Mouse (Mus musculus): ENCODE results near the gene Fbxo42. TPM values are rescaled to one million over a fixed set of nuclear protein-coding genes. Genes with fewer than 3 reads are reported as not detected.
"Not testable (repeated sequence)": the region's sequence is repeated elsewhere in the genome, so short reads cannot be mapped to it uniquely, and the experiment has no call there.

The Fbxo42 gene
- polyA plus RNA-seq, 1 experiment from 2014 or later, result 25.5 TPM

GRCm38 (mm10) chr4:141139116-141139970 lies 8.4 kb upstream of the Fbxo42 start, which contains the start of gene Szrd1:
Gene Szrd1, minus strand, starts transcription at chr4:141139775.
- Histone ChIP-seq H3K4me1 (ENCODE audit: control insufficient read depth, insufficient read depth, low read length) (peaks cover 35% of the 10 kb centered on the region), H3K9ac (ENCODE audit: low read depth, low read length) (peak within 1 kb of the TSS; percentile 91), H3K27ac (ENCODE audit: low read length) (peak within 1 kb of the TSS; percentile 95), H3K9me3 (replicated peaks; ENCODE audit: control insufficient read depth, low read length, poor library complexity, severe bottlenecking) (no peaks in the 10 kb centered on the region), H3K4me3 (ENCODE audit: low read depth, low read length) (peak within 1 kb of the TSS; percentile 95), H3K36me3 (ENCODE audit: control insufficient read depth, insufficient read depth, low read length) (no peaks in the 10 kb centered on the region), H3K4me2 (ENCODE audit: low read length) (peak within 1 kb of the TSS; percentile 91), H3K27me3 (ENCODE audit: control insufficient read depth, insufficient read depth, low read depth, low read length) (no peaks in the 10 kb centered on the region)
- peak; percentile 95 for ATAC-seq
- under 1% methylated on average over 63 of the region's 63 CpGs for WGBS

- not testable (repeated sequence) for H3K27me3 ChIP-seq (ENCODE audit: control insufficient read depth, insufficient read depth, low read depth, low read length); H3K4me3 ChIP-seq (ENCODE audit: low read depth, low read length); ATAC-seq; H3K9ac ChIP-seq (ENCODE audit: low read depth, low read length); H3K36me3 ChIP-seq (ENCODE audit: control insufficient read depth, insufficient read depth, low read length); H3K4me2 ChIP-seq (ENCODE audit: low read length); H3K27ac ChIP-seq (ENCODE audit: low read length); H3K9me3 ChIP-seq (replicated peaks; ENCODE audit: control insufficient read depth, low read length, poor library complexity, severe bottlenecking)
- peaks cover 25% of the 10 kb centered on the region for H3K4me1 ChIP-seq (ENCODE audit: control insufficient read depth, insufficient read depth, low read length)
- WGBS, result 92% methylated on average over 9 of the region's 9 CpGs
These were observed 7.4 kb upstream of the Fbxo42 start for GRCm38 (mm10) chr4:141140354-141140753.

DNA sequence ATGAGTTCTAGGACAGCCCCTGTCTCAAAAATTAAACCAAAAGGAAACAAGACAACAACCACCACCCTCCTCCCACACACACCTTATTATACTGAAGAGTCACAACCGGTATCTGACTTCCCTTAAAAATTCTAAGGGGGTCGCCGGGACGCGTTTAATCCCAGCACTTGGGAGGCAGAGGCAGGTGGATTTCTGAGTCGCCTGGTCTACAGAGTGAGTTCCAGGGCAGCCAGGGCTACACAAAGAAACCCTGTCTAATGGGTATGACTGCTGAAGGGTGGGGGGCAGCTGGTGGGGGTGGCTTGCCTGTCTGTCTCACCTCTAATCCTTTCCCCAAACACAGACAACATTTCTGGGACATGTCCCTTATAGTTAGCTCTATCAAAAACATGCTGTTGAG lies 6.7 kb upstream of the Fbxo42 start:
- no peaks in the 10 kb centered on the region for H3K36me3 ChIP-seq (ENCODE audit: control insufficient read depth, insufficient read depth, low read length)
- 88% methylated on average over 6 of the region's 6 CpGs for WGBS
- H3K4me3 ChIP-seq (ENCODE audit: low read depth, low read length), result no peak overlapping the region

GRCm38 (mm10) chr4:141142285-141142811 lies 5.4 kb upstream of the Fbxo42 start:
- H3K4me2 ChIP-seq (ENCODE audit: low read length), result no peak overlapping the region
- WGBS, result 29% methylated on average over 9 of the region's 9 CpGs

More for the DNA sequence above, 6.7 kb upstream of the Fbxo42 start:
- Histone ChIP-seq H3K9me3 (replicated peaks; ENCODE audit: control insufficient read depth, low read length, poor library complexity, severe bottlenecking) (no peaks in the 10 kb centered on the region), H3K27ac (ENCODE audit: low read length) (no peak overlapping the region), H3K9ac (ENCODE audit: low read depth, low read length) (no peak overlapping the region), H3K4me1 (ENCODE audit: control insufficient read depth, insufficient read depth, low read length) (peaks cover 24% of the 10 kb centered on the region), H3K27me3 (ENCODE audit: control insufficient read depth, insufficient read depth, low read depth, low read length) (no peaks in the 10 kb centered on the region), H3K4me2 (ENCODE audit: low read length) (no peak overlapping the region)
- no peak for ATAC-seq

GRCm38 (mm10) chr4:141145124-141145523 lies 2.6 kb upstream of the Fbxo42 start:
- not testable (repeated sequence) for H3K4me3 ChIP-seq (ENCODE audit: low read depth, low read length); H3K9me3 ChIP-seq (replicated peaks; ENCODE audit: control insufficient read depth, low read length, poor library complexity, severe bottlenecking); H3K27me3 ChIP-seq (ENCODE audit: control insufficient read depth, insufficient read depth, low read depth, low read length); H3K27ac ChIP-seq (ENCODE audit: low read length); H3K36me3 ChIP-seq (ENCODE audit: control insufficient read depth, insufficient read depth, low read length); ATAC-seq; H3K4me2 ChIP-seq (ENCODE audit: low read length); H3K9ac ChIP-seq (ENCODE audit: low read depth, low read length)
- WGBS, result 97% methylated on average over 7 of the region's 16 CpGs
- H3K4me1 ChIP-seq (ENCODE audit: control insufficient read depth, insufficient read depth, low read length), result peaks cover 15% of the 10 kb centered on the region

More at GRCm38 (mm10) chr4:141142285-141142811, 5.4 kb upstream of the Fbxo42 start:
- no peak for ATAC-seq
- Histone ChIP-seq H3K9ac (ENCODE audit: low read depth, low read length) (no peak overlapping the region), H3K4me1 (ENCODE audit: control insufficient read depth, insufficient read depth, low read length) (peaks cover 17% of the 10 kb centered on the region), H3K27ac (ENCODE audit: low read length) (no peak overlapping the region), H3K9me3 (replicated peaks; ENCODE audit: control insufficient read depth, low read length, poor library complexity, severe bottlenecking) (no peaks in the 10 kb centered on the region), H3K4me3 (ENCODE audit: low read depth, low read length) (no peak overlapping the region), H3K27me3 (ENCODE audit: control insufficient read depth, insufficient read depth, low read depth, low read length) (no peaks in the 10 kb centered on the region), H3K36me3 (ENCODE audit: control insufficient read depth, insufficient read depth, low read length) (no peaks in the 10 kb centered on the region)

DNA sequence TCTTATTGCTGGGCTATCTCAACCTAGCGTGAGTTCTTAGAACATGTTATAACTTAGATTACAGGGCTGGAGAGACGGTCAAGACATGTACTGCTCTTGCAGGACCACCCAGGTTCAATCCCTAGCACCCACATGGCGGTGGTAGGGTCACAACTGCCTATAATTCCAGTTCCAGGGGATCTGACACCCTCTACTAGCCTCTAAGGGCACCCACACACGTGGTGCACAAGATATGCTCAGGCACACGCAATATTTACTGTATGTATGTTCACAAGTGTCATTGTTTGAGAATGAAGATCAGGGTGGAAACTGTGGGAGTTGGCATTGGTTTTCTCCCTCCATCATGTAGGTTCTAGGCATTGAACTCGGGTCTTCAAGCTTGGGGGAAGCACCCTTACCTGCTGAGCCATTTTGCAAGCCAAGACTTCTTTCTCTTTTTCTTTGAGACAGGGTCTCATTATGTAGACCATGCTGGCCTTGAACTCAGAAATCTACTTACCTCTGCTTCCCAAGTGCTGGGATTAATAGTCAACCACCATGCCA lies 1.2 kb upstream of the Fbxo42 start:
- Histone ChIP-seq H3K9me3 (replicated peaks; ENCODE audit: control insufficient read depth, low read length, poor library complexity, severe bottlenecking) (no peaks in the 10 kb centered on the region), H3K27ac (ENCODE audit: low read length) (no peak overlapping the region), H3K9ac (ENCODE audit: low read depth, low read length) (no peak overlapping the region), H3K4me1 (ENCODE audit: control insufficient read depth, insufficient read depth, low read length) (peaks cover 22% of the 10 kb centered on the region), H3K27me3 (ENCODE audit: control insufficient read depth, insufficient read depth, low read depth, low read length) (no peaks in the 10 kb centered on the region), H3K4me2 (ENCODE audit: low read length) (no peak overlapping the region), H3K36me3 (ENCODE audit: control insufficient read depth, insufficient read depth, low read length) (no peaks in the 10 kb centered on the region), H3K4me3 (ENCODE audit: low read depth, low read length) (no peak overlapping the region)
- 94% methylated on average over 6 of the region's 6 CpGs for WGBS
- ATAC-seq, result no peak

DNA sequence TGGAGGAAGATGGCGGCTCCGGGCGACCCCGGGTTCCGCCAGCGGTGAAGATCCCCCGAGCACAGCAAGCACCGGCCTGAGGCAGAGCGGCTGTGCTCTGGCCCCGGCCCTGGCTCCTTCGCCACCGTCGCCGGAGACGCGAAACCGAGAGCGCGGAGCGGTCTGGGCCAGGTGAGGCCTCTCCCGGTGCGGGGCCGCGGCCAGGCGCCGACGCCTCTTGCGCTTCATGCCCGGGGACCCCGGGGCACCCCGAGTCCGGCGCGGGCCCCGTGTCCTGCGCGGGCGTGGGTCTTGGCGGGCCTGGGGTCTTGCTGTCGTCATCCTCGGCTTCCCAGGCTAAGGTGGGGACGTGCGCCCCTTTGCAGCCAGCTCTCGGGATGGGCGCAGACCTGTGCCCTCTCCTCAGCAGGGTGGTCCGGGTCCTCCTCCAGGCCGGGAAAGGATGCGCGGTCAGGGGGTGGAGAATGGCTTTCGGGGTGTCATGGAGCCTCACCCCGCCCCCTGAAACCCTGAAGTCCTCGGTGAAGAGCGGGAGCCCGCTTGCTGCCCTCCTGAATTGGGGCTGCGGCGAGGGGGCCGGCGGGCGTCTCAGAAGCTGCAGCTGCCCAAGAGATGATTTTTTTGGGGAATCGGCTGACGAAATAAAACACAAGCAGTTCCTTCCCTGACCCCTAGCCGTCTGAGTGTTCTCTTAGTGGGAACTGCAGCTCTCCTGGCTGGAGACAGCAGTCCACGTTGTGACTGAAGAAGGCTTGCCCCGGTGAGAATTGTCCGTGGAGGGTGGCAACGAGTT lies 492 bp downstream of the Fbxo42 start:
- peak; percentile 80 for ATAC-seq
- H3K27me3 ChIP-seq (ENCODE audit: control insufficient read depth, insufficient read depth, low read depth, low read length), result no peaks in the 10 kb centered on the region
- H3K27ac ChIP-seq (ENCODE audit: low read length), result peak overlapping the region; percentile 93
- no peaks in the 10 kb centered on the region for H3K9me3 ChIP-seq (replicated peaks; ENCODE audit: control insufficient read depth, low read length, poor library complexity, severe bottlenecking)
- no peaks in the 10 kb centered on the region for H3K36me3 ChIP-seq (ENCODE audit: control insufficient read depth, insufficient read depth, low read length)
- peak overlapping the region; percentile 63 for H3K4me2 ChIP-seq (ENCODE audit: low read length)
- H3K4me3 ChIP-seq (ENCODE audit: low read depth, low read length), result peak overlapping the region; percentile 99
- under 1% methylated on average over 56 of the region's 66 CpGs for WGBS
- peak overlapping the region; percentile 99 for H3K9ac ChIP-seq (ENCODE audit: low read depth, low read length)
- H3K4me1 ChIP-seq (ENCODE audit: control insufficient read depth, insufficient read depth, low read length), result peaks cover 31% of the 10 kb centered on the region

GRCm38 (mm10) chr4:141149116-141149515 lies 1.4 kb downstream of the Fbxo42 start:
- peaks cover 31% of the 10 kb centered on the region for H3K4me1 ChIP-seq (ENCODE audit: control insufficient read depth, insufficient read depth, low read length)
- H3K36me3 ChIP-seq (ENCODE audit: control insufficient read depth, insufficient read depth, low read length), result no peaks in the 10 kb centered on the region
- no peaks in the 10 kb centered on the region for H3K27me3 ChIP-seq (ENCODE audit: control insufficient read depth, insufficient read depth, low read depth, low read length)
- no peak overlapping the region for H3K27ac ChIP-seq (ENCODE audit: low read length)
- WGBS, result 13% methylated on average over 7 of the region's 7 CpGs
- peak overlapping the region; percentile 99 for H3K9ac ChIP-seq (ENCODE audit: low read depth, low read length)
- peak overlapping the region; percentile 63 for H3K4me2 ChIP-seq (ENCODE audit: low read length)
- peak overlapping the region; percentile 99 for H3K4me3 ChIP-seq (ENCODE audit: low read depth, low read length)
- H3K9me3 ChIP-seq (replicated peaks; ENCODE audit: control insufficient read depth, low read length, poor library complexity, severe bottlenecking), result no peaks in the 10 kb centered on the region
- ATAC-seq, result no peak
